Mouse (Mus musculus) embryonic facial prominence, embryonic 11.5 days (tissue): ENCODE results near the gene Elmo2. TPM values are rescaled to one million over a fixed set of nuclear protein-coding genes. Genes with fewer than 3 reads are reported as not detected.

Experiments
- ATAC-seq: fragments of 200-750 bp; cut with Nextera tagmentation; replicated peaks from 2 replicates; pipeline ENCODE4 v1.8.0; 2017; ENCODE audit warnings: low read depth; ENCODE audit not compliant: insufficient number of reproducible peaks, low FRiP score, low TSS enrichment
- DNase-seq: peaks from one replicate; pipeline ENCODE4 v3.0.0-alpha.2; 2015; ENCODE audit warnings: low spot score
- H3K27ac ChIP-seq: fragments of 300-500 bp; sonication (generic); replicated peaks from 2 replicates; pipeline ENCODE4 v1.5.1; 2014; ENCODE audit warnings: mild to moderate bottlenecking, low read depth, low read length, control low read depth
- H3K27me3 ChIP-seq: fragments of 300-500 bp; sonication (generic); 2 replicates; pipeline ENCODE4 v1.6.1; 2014; ENCODE audit warnings: mild to moderate bottlenecking, low read length, moderate library complexity, mixed read lengths; ENCODE audit not compliant: control insufficient read depth, insufficient read depth
- H3K36me3 ChIP-seq: fragments of 300-500 bp; sonication (generic); replicated peaks from 2 replicates; pipeline ENCODE4 v1.6.1; 2014; ENCODE audit warnings: low read depth, mild to moderate bottlenecking, low read length, moderate library complexity, mixed read lengths; ENCODE audit not compliant: control insufficient read depth, insufficient read depth
- H3K4me1 ChIP-seq: fragments of 300-500 bp; sonication (generic); 2 replicates; pipeline ENCODE4 v1.6.1; 2014; ENCODE audit warnings: low read length, mixed read lengths; ENCODE audit not compliant: control insufficient read depth, insufficient read depth
- H3K4me2 ChIP-seq: fragments of 300-500 bp; sonication (generic); 2 replicates; pipeline ENCODE4 v1.6.1; 2014; ENCODE audit warnings: low read depth, mild to moderate bottlenecking, control low read depth, low read length, moderate library complexity
- H3K4me3 ChIP-seq: fragments of 300-500 bp; sonication (generic); 2 replicates; pipeline ENCODE4 v1.5.1; 2014; ENCODE audit warnings: low read depth, low read length, control low read depth
- H3K9ac ChIP-seq: fragments of 300-500 bp; sonication (generic); replicated peaks from 2 replicates; pipeline ENCODE4 v1.6.1; 2014; ENCODE audit warnings: mild to moderate bottlenecking, control low read depth, low read length
- H3K9me3 ChIP-seq: fragments of 300-500 bp; sonication (generic); replicated peaks from 2 replicates; pipeline ENCODE4 v1.6.1; 2016; ENCODE audit warnings: mild to moderate bottlenecking, low read length, inconsistent platforms, mixed read lengths; ENCODE audit not compliant: control insufficient read depth
- WGBS: fragments of 180-500 bp; shearing (Covaris S2); extraction: QIAGEN DNeasy Blood & Tissue Kit; methylation state at CpG from one replicate; pipeline ENCODE4 v1.1.7; 2014; 5-methylcytosine and 5-hydroxymethylcytosine counted together
- polyA plus RNA-seq: library from polyadenylated mRNA; unstranded; fragments of >200 nt; fragmentation: Nextera tagmentation; extraction: Ambion mirVana; gene quantifications from 2 replicates; pipeline ENCODE4 v1.2.1, GENCODE M21; 2014

Elmo2 gene
- polyA plus RNA-seq, 1 experiment from 2014 or later: 85.9 TPM

DNA sequence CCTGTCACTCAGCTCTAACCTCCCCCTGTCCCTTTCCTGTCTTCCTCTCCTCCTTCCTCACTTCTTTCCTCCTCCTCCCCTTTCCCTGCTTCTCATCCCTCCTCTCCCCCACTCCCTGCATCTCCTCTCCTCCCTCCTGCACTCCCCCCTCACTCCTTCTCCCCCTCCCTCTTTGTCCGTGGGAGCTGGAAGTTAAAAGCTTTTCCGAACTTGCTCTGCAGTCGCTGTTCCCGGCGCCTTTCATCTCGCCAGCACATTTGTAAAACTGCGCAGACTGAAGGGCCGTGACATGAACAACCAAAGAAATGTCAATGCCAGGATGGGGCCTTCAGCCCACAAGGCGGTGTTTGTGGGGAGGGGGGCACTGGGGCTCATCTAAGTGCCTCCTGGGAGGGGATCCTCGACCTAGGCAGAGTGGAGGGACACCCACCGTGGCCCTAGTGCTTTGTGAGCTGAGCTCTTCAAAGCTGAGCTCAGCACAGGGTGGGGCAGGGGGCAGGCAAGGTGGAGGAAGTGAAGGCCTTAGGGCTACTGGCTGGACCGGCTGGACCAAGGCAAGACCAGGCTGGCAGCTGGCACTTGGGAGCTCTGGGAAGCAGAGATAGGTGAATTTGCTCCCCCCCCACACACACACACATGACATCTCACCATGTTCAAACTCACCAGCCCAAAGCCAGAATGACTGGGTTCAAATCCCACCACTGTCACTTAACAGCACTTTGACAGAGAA, 87.7 kb downstream of the Elmo2 start:
- H3K4me2 ChIP-seq: no peak overlapping the region; the same call in 1 of the 2 replicates
- no peak overlapping the region for H3K27ac ChIP-seq
- H3K27me3 ChIP-seq: peaks cover 92% of the 10 kb centered on the region
- H3K36me3 ChIP-seq: no peaks in the 10 kb centered on the region
- peaks cover 6% of the 10 kb centered on the region for H3K4me1 ChIP-seq
- no peak overlapping the region for H3K9ac ChIP-seq
- no peak overlapping the region for H3K4me3 ChIP-seq
- DNase-seq (no peak), ATAC-seq (no peak)
- whole genome bisulfite sequencing: 6% methylated on average over 12 of the region's 12 CpGs
- H3K9me3 ChIP-seq: no peaks in the 10 kb centered on the region

Other genes with a start within 250 kb of the Elmo2 start
- not detected in 2 replicates for gene 1700025C18Rik, start 235.7 kb downstream of the Elmo2 start, polyA plus RNA-seq
- 1.2 and 1.3 TPM in 2 replicates for gene Cdh22, start 91.6 kb downstream of the Elmo2 start, polyA plus RNA-seq
- 38.6 and 41.8 TPM in 2 replicates for gene Slc35c2, start 38.6 kb downstream of the Elmo2 start, polyA plus RNA-seq
- gene Zfp663, start 42.2 kb upstream of the Elmo2 start, polyA plus RNA-seq: 2.7 and 4.9 TPM in 2 replicates
- 19.9 and 22.0 TPM in 2 replicates for gene Zfp334, start 61.8 kb upstream of the Elmo2 start, polyA plus RNA-seq
- gene Ocstamp, start 73.9 kb upstream of the Elmo2 start, polyA plus RNA-seq: 0.13 and 0.29 TPM in 2 replicates
- 0.27 and 0.43 TPM in 2 replicates for gene Slc13a3, start 146.8 kb upstream of the Elmo2 start, polyA plus RNA-seq
- 47.0 and 54.3 TPM in 2 replicates for gene Trp53rka, start 166.8 kb upstream of the Elmo2 start, polyA plus RNA-seq
- 2.8 and 3.8 TPM in 2 replicates for gene Slc2a10, start 177.3 kb upstream of the Elmo2 start, polyA plus RNA-seq